Mouse (Mus musculus): ENCODE results near the gene Nwd2. TPM values are rescaled to one million over a fixed set of nuclear protein-coding genes. Genes with fewer than 3 reads are reported as not detected.

Gene Nwd2
- total and polyA plus RNA-seq, 3 experiments: 0.22 TPM; not detected in 2

- DNase-seq (ENCODE audit: low spot score) (no peak), ATAC-seq (ENCODE audit: extremely low read depth, insufficient number of reproducible peaks, low FRiP score, poor library complexity, severe bottlenecking) (no peak)
- no peak for TF ChIP-seq TAL1 (conservative IDR thresholded peaks at IDR 0.05; ENCODE audit: low read depth, low read length)
- TF ChIP-seq GATA2 (IDR thresholded peaks at IDR 0.05; ENCODE audit: borderline replicate concordance, low read depth, low read length): no peak
- TF ChIP-seq POLR2AphosphoS5 (IDR thresholded peaks at IDR 0.05; ENCODE audit: insufficient replicate concordance, low read depth, low read length): no peak
- no peak for TF ChIP-seq GATA1 (IDR thresholded peaks at IDR 0.05; ENCODE audit: borderline replicate concordance, low read length)
- no peak for TF ChIP-seq CTCF (IDR thresholded peaks at IDR 0.05; ENCODE audit: low read depth, low read length)
- Histone ChIP-seq H3K27me3 (ENCODE audit: insufficient read depth, low read length) (no peaks in the 10 kb centered on the region), H3K36me3 (replicated peaks) (no peaks in the 10 kb centered on the region), H3K4me1 (ENCODE audit: insufficient read depth, low read depth, low read length) (no peaks in the 10 kb centered on the region), H3K9me3 (replicated peaks) (peaks cover 17% of the 10 kb centered on the region), H3K4me3 (ENCODE audit: low read depth, low read length) (no peak overlapping the region)
These were observed 118.6 kb downstream of the Nwd2 start for GRCm38 (mm10) chr5:63767464-63767863.

DNA sequence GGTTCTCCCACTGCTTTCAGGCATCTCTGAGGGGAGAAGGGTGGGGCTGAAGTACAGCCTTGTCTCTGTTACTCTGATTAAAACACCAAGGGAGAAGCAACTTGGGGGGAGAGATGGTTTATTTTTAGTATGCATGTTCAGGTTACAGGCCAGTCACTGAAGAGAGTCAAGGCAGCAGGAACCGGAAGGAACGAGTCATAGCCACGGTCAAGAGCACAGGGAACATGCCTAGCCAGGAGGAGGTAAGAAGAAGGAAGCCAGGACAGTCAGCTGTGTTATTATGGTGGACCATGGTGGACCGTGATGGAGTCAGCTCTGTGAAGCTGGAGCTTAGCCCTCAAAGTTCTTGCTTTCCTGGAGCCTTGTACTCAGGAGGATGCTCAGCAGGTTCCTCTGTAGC lies 119.3 kb downstream of the Nwd2 start:
- no peaks in the 10 kb centered on the region for H3K4me1 ChIP-seq (ENCODE audit: insufficient read depth, low read depth, low read length)
- DNase-seq (ENCODE audit: low spot score): no peak
- TF ChIP-seq GATA1 (IDR thresholded peaks at IDR 0.05; ENCODE audit: borderline replicate concordance, low read length) (no peak), TAL1 (conservative IDR thresholded peaks at IDR 0.05; ENCODE audit: low read depth, low read length) (no peak), GATA2 (IDR thresholded peaks at IDR 0.05; ENCODE audit: borderline replicate concordance, low read depth, low read length) (no peak), POLR2AphosphoS5 (IDR thresholded peaks at IDR 0.05; ENCODE audit: insufficient replicate concordance, low read depth, low read length) (no peak), CTCF (IDR thresholded peaks at IDR 0.05; ENCODE audit: low read depth, low read length) (no peak)
- H3K9me3 ChIP-seq (replicated peaks): peaks cover 17% of the 10 kb centered on the region
- no peaks in the 10 kb centered on the region for H3K36me3 ChIP-seq (replicated peaks)
- no peaks in the 10 kb centered on the region for H3K27me3 ChIP-seq (ENCODE audit: insufficient read depth, low read length)
- ATAC-seq (ENCODE audit: extremely low read depth, insufficient number of reproducible peaks, low FRiP score, poor library complexity, severe bottlenecking): no peak
- H3K4me3 ChIP-seq (ENCODE audit: low read depth, low read length): no peak overlapping the region

DNA sequence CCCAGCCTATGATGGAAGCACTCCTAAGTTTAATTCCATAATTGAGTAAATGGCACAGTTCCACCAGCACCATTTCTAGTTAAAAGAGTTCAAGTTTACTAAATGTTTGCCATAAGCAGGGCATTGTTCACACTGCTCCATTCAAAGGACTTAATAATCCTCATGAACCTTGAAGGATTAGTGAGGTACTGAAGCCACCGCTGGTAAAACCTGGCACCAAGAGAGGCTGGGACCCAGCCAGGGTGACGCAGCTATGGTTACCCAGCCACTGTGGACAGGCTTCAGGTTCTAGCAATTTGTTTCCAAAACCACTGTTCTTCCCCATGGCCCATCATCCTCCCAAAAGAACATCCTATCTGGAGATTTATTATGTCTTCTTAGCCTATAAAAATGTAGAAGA lies 124.1 kb downstream of the Nwd2 start:
- peaks cover 10% of the 10 kb centered on the region for H3K9me3 ChIP-seq (replicated peaks)
- no peaks in the 10 kb centered on the region for H3K4me1 ChIP-seq (ENCODE audit: insufficient read depth, low read depth, low read length)
- H3K36me3 ChIP-seq (replicated peaks): no peaks in the 10 kb centered on the region
- ATAC-seq (ENCODE audit: extremely low read depth, insufficient number of reproducible peaks, low FRiP score, poor library complexity, severe bottlenecking) (no peak), DNase-seq (ENCODE audit: low spot score) (no peak)
- H3K4me3 ChIP-seq (ENCODE audit: low read depth, low read length): no peak overlapping the region
- no peaks in the 10 kb centered on the region for H3K27me3 ChIP-seq (ENCODE audit: insufficient read depth, low read length)
- TF ChIP-seq GATA1 (IDR thresholded peaks at IDR 0.05; ENCODE audit: borderline replicate concordance, low read length) (no peak), CTCF (IDR thresholded peaks at IDR 0.05; ENCODE audit: low read depth, low read length) (no peak), POLR2AphosphoS5 (IDR thresholded peaks at IDR 0.05; ENCODE audit: insufficient replicate concordance, low read depth, low read length) (no peak), GATA2 (IDR thresholded peaks at IDR 0.05; ENCODE audit: borderline replicate concordance, low read depth, low read length) (no peak), TAL1 (conservative IDR thresholded peaks at IDR 0.05; ENCODE audit: low read depth, low read length) (no peak)

GRCm38 (mm10) chr5:63773603-63774002 lies 124.7 kb downstream of the Nwd2 start:
- Histone ChIP-seq H3K4me1 (ENCODE audit: insufficient read depth, low read depth, low read length) (no peaks in the 10 kb centered on the region), H3K27me3 (ENCODE audit: insufficient read depth, low read length) (no peaks in the 10 kb centered on the region), H3K36me3 (replicated peaks) (no peaks in the 10 kb centered on the region), H3K4me3 (ENCODE audit: low read depth, low read length) (no peak overlapping the region), H3K9me3 (replicated peaks) (peaks cover 4% of the 10 kb centered on the region; the same call in 1 of the 2 replicates)
- no peak for ATAC-seq (ENCODE audit: extremely low read depth, insufficient number of reproducible peaks, low FRiP score, poor library complexity, severe bottlenecking)
- DNase-seq (ENCODE audit: low spot score): no peak
- TF ChIP-seq GATA2 (IDR thresholded peaks at IDR 0.05; ENCODE audit: borderline replicate concordance, low read depth, low read length) (no peak), GATA1 (IDR thresholded peaks at IDR 0.05; ENCODE audit: borderline replicate concordance, low read length) (no peak), CTCF (IDR thresholded peaks at IDR 0.05; ENCODE audit: low read depth, low read length) (no peak), POLR2AphosphoS5 (IDR thresholded peaks at IDR 0.05; ENCODE audit: insufficient replicate concordance, low read depth, low read length) (no peak), TAL1 (conservative IDR thresholded peaks at IDR 0.05; ENCODE audit: low read depth, low read length) (no peak)

GRCm38 (mm10) chr5:63788156-63788826 lies 139.4 kb downstream of the Nwd2 start:
- TF ChIP-seq CTCF (IDR thresholded peaks at IDR 0.05; ENCODE audit: low read depth, low read length) (no peak), GATA2 (IDR thresholded peaks at IDR 0.05; ENCODE audit: borderline replicate concordance, low read depth, low read length) (no peak), POLR2AphosphoS5 (IDR thresholded peaks at IDR 0.05; ENCODE audit: insufficient replicate concordance, low read depth, low read length) (no peak), GATA1 (IDR thresholded peaks at IDR 0.05; ENCODE audit: borderline replicate concordance, low read length) (no peak), TAL1 (conservative IDR thresholded peaks at IDR 0.05; ENCODE audit: low read depth, low read length) (no peak)
- H3K9me3 ChIP-seq (replicated peaks): peaks cover 3% of the 10 kb centered on the region; the same call in 1 of the 2 replicates
- H3K27me3 ChIP-seq (ENCODE audit: insufficient read depth, low read length): no peaks in the 10 kb centered on the region
- H3K4me1 ChIP-seq (ENCODE audit: insufficient read depth, low read depth, low read length): no peaks in the 10 kb centered on the region
- H3K4me3 ChIP-seq (ENCODE audit: low read depth, low read length): no peak overlapping the region
- ATAC-seq (ENCODE audit: extremely low read depth, insufficient number of reproducible peaks, low FRiP score, poor library complexity, severe bottlenecking) (no peak), DNase-seq (ENCODE audit: low spot score) (no peak)
- H3K36me3 ChIP-seq (replicated peaks): no peaks in the 10 kb centered on the region

DNA sequence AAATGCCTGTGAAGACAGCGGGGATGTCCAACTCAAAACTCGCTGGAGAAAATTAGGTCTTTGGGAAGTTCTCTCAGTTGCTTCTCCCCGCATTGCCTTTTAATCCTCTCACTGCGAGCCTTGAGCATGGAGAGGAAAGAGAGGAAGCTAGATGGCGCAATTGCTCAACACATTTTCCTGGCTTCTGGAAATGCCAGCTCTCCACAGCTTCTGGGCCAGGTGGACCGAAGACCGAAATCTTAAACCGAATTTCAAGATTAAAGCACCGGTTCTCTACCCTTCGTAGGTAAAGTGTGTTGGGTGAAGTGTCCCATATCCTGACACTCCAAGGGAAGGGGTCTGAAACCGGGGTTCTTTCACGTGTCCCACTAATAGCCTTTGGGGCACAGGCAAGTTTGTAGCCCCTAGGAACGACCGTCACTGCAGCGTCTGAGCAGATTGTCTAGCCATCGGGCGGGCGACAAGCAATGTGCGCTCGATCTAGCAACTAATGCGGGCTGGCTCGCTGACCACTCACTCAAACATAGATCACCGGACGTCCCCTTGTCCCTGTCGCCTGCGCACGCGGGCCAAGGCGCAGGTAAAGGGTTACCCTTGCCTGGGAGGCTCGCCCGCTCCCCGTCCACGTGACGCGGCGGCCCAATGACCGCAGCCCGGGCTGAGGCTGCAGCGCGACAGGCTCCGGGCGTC lies 163.1 kb downstream of the Nwd2 start, which contains the start of gene 0610040J01Rik:
0610040J01Rik (plus strand) TSS at position 545 of the 690 bp plus-strand sequence.
- Histone ChIP-seq H3K27me3 (ENCODE audit: insufficient read depth, low read length) (no peaks in the 10 kb centered on the region), H3K4me3 (ENCODE audit: low read depth, low read length) (peak within 1 kb of the TSS; percentile 31; the same call in 1 of the 2 replicates), H3K9me3 (replicated peaks) (peaks cover 17% of the 10 kb centered on the region), H3K4me1 (ENCODE audit: insufficient read depth, low read depth, low read length) (no peaks in the 10 kb centered on the region), H3K36me3 (replicated peaks) (no peaks in the 10 kb centered on the region)
- DNase-seq (ENCODE audit: low spot score) (no peak), ATAC-seq (ENCODE audit: extremely low read depth, insufficient number of reproducible peaks, low FRiP score, poor library complexity, severe bottlenecking) (no peak)
- TF ChIP-seq GATA1 (IDR thresholded peaks at IDR 0.05; ENCODE audit: borderline replicate concordance, low read length) (no peak), CTCF (IDR thresholded peaks at IDR 0.05; ENCODE audit: low read depth, low read length) (no peak), GATA2 (IDR thresholded peaks at IDR 0.05; ENCODE audit: borderline replicate concordance, low read depth, low read length) (no peak), POLR2AphosphoS5 (IDR thresholded peaks at IDR 0.05; ENCODE audit: insufficient replicate concordance, low read depth, low read length) (no peak), TAL1 (conservative IDR thresholded peaks at IDR 0.05; ENCODE audit: low read depth, low read length) (no peak)
